12 mouse cellular contexts compared by ENCODE assay signal in the genomic region with DNA sequence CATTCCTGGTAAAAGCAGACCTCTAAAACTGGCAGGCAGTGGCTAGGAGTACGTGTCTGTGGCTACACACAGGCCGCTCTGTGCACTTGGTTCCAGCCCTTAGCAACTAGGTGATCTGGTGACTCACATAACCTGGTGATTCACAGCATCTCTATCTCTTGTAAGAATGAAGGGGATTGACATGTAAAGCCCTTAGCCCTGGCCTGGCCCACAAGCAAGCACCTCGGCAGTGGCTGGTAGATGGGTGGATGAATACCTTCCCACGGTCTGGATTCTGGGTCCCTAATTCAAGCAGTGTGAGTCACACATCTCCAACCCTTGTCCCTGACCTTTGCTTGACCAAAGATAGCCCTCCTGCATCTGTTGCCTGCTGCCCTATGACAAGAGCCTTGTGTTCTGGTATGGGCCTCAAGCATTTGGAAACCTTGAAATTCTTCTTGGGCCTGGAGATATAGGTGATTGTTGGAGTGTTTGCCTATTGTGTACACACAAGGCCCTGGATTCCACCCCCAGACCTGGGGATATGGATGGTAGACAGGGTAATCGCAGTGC. TPM values are rescaled to one million over a fixed set of nuclear protein-coding genes. Genes with fewer than 3 reads are reported as not detected.
DNase-seq lines count a peak whose midpoint lies in the region; ATAC-seq and TF ChIP-seq lines count a peak whose summit lies in the region.
"Had no signal": no experiment of that assay in that cellular context is flagged by ENCODE, and none has a peak within 500 bp of the region (broad histone marks: within the 10 kb centered on the region; RNA-seq: fewer than 3 reads in every experiment).

No protein-coding gene starts in this region.

- WGBS in heart, embryonic 12.5 days = 64% methylated on average over 5 of the region's 5 CpGs
- 80% methylated on average over 5 of the region's 5 CpGs for WGBS in lung, postnatal 0 days
- WGBS in neural tube, embryonic 15.5 days = 93% methylated on average over 5 of the region's 5 CpGs

- H3K27me3 ChIP-seq in heart, embryonic 12.5 days (replicated peaks) = no peaks in the 10 kb centered on the region
- no peaks in the 10 kb centered on the region for H3K27me3 ChIP-seq in lung, postnatal 0 days (replicated peaks; ENCODE audit: insufficient read depth, low read length)
- no peaks in the 10 kb centered on the region for H3K27me3 ChIP-seq in neural tube, embryonic 15.5 days (replicated peaks)

- H3K4me1 ChIP-seq in heart, embryonic 12.5 days (replicated peaks) = peaks cover 77% of the 10 kb centered on the region
- H3K4me1 ChIP-seq in lung, postnatal 0 days (ENCODE audit: insufficient read depth, low read depth, low read length) = no peaks in the 10 kb centered on the region
- peaks cover 33% of the 10 kb centered on the region for H3K4me1 ChIP-seq in cortical plate, adult 2 months (ENCODE audit: control insufficient read depth, insufficient read depth, low read length)
- H3K4me1 ChIP-seq in neural tube, embryonic 15.5 days = peaks cover 63% of the 10 kb centered on the region

- ATAC-seq in heart, embryonic 12.5 days (ENCODE audit: insufficient number of reproducible peaks, low FRiP score) = no peak
- peak; percentile 13; the same call in 1 of the 2 replicates for ATAC-seq in lung, postnatal 0 days
- ATAC-seq in neural tube, embryonic 15.5 days (ENCODE audit: low FRiP score) = no peak
- ATAC-seq: liver, postnatal 0 days had no signal

- no peak overlapping the region for H3K4me3 ChIP-seq in heart, embryonic 12.5 days
- no peak overlapping the region for H3K4me3 ChIP-seq in lung, postnatal 0 days (ENCODE audit: low read depth, low read length)
- no peak overlapping the region for H3K4me3 ChIP-seq in cortical plate, adult 2 months (ENCODE audit: insufficient read depth, low read length)
- H3K4me3 ChIP-seq in neural tube, embryonic 15.5 days (replicated peaks) = no peak overlapping the region
- H3K4me3 ChIP-seq: forebrain, embryonic 10.5 days had no signal

- no peak overlapping the region for H3K4me2 ChIP-seq in heart, embryonic 12.5 days
- H3K4me2 ChIP-seq in lung, postnatal 0 days (replicated peaks; ENCODE audit: low read depth, low read length) = no peak overlapping the region
- no peak overlapping the region for H3K4me2 ChIP-seq in neural tube, embryonic 15.5 days

- TF ChIP-seq EP300 in lung, postnatal 0 days (IDR thresholded peaks at IDR 0.05) = no peak; the same call in 1 of the 2 replicates

- no peak for DNase-seq in heart, postnatal 4 days
- no peak for DNase-seq in lung, postnatal 0 days (ENCODE audit: low spot score)
- no peak for DNase-seq in lung, postnatal 14 days
- no peak for DNase-seq in urinary bladder, postnatal 4 days (ENCODE audit: low spot score in 2 of 2)
- DNase-seq: cerebellum, adult 18-20 months; embryo, embryonic 11 days; kidney, adult 18-20 months; liver, postnatal 0 days had no signal

- H3K9ac ChIP-seq in heart, embryonic 12.5 days = no peak overlapping the region
- H3K9ac ChIP-seq in lung, postnatal 0 days (replicated peaks; ENCODE audit: low read depth) = no peak overlapping the region
- no peak overlapping the region for H3K9ac ChIP-seq in neural tube, embryonic 15.5 days (replicated peaks)
- H3K9ac ChIP-seq: liver, postnatal 0 days had no signal

- H3K36me3 ChIP-seq in heart, embryonic 12.5 days = peaks cover 77% of the 10 kb centered on the region
- H3K36me3 ChIP-seq in lung, postnatal 0 days (ENCODE audit: insufficient read depth, low read length) = peaks cover 4% of the 10 kb centered on the region; the same call in 1 of the 2 replicates
- peaks cover 29% of the 10 kb centered on the region for H3K36me3 ChIP-seq in neural tube, embryonic 15.5 days

- no peak for TF ChIP-seq POLR2A in cortical plate, adult 2 months (IDR thresholded peaks at IDR 0.05; ENCODE audit: extremely low read depth, insufficient read depth, low read length)

- H3K27ac ChIP-seq in heart, embryonic 12.5 days (ENCODE audit: poor library complexity, severe bottlenecking) = peak overlapping the region; percentile 63; the same call in 1 of the 2 replicates
- no peak overlapping the region for H3K27ac ChIP-seq in lung, postnatal 0 days (ENCODE audit: low read length)
- peak overlapping the region; percentile 6; the same call in 1 of the 2 replicates for H3K27ac ChIP-seq in cortical plate, adult 2 months (ENCODE audit: insufficient read depth, low read length)
- peak overlapping the region; percentile 61; the same call in 1 of the 2 replicates for H3K27ac ChIP-seq in neural tube, embryonic 15.5 days (replicated peaks)
- H3K27ac ChIP-seq: forebrain, embryonic 10.5 days had no signal

- no peaks in the 10 kb centered on the region for H3K9me3 ChIP-seq in heart, embryonic 12.5 days (replicated peaks)
- no peaks in the 10 kb centered on the region for H3K9me3 ChIP-seq in lung, postnatal 0 days (ENCODE audit: low read length)
- H3K9me3 ChIP-seq in neural tube, embryonic 15.5 days (replicated peaks) = no peaks in the 10 kb centered on the region
- H3K9me3 ChIP-seq: forebrain, embryonic 10.5 days had no signal

- no peak for TF ChIP-seq CTCF in lung, postnatal 0 days (IDR thresholded peaks at IDR 0.05)
- no peak for TF ChIP-seq CTCF in cortical plate, adult 2 months (IDR thresholded peaks at IDR 0.05; ENCODE audit: extremely low read depth, insufficient read depth, low read length)

RNA-seq across cellular contexts. Expression of a gene that starts 59.4 kb away (rescaled TPM):
- 68.5 and 70.1 TPM in 2 replicates for polyA plus RNA-seq in heart, embryonic 12.5 days (2016; fragmentation: Nextera tagmentation; extraction: Ambion mirVana)
- total RNA-seq in heart, postnatal 4 days (2021) = 100 to 1,000 TPM; 141 to 149 TPM
- 149 and 153 TPM in 2 replicates for polyA plus RNA-seq in lung, postnatal 0 days (2015; fragmentation: Nextera tagmentation; extraction: Ambion mirVana)
- 14.7 and 15.6 TPM in 2 replicates for polyA plus RNA-seq in cortical plate, adult 2 months (2012; rRNA removed)
- 22.2 and 45.6 TPM in 2 replicates for polyA plus RNA-seq in neural tube, embryonic 15.5 days (2015; fragmentation: Nextera tagmentation; extraction: Ambion mirVana)

RNA-seq across cellular contexts. Expression of a gene that starts 59.8 kb away (rescaled TPM):
- polyA plus RNA-seq in heart, embryonic 12.5 days (2016; fragmentation: Nextera tagmentation; extraction: Ambion mirVana) = 11.6 and 11.7 TPM in 2 replicates
- total RNA-seq in heart, postnatal 4 days (2021) = 10 to 100 TPM; 41.1 to 48.7 TPM
- 3.9 and 4.4 TPM in 2 replicates for polyA plus RNA-seq in lung, postnatal 0 days (2015; fragmentation: Nextera tagmentation; extraction: Ambion mirVana)
- polyA plus RNA-seq in cortical plate, adult 2 months (2012; rRNA removed) = 23.8 and 26.4 TPM in 2 replicates
- 11.0 TPM in 2 replicates for polyA plus RNA-seq in neural tube, embryonic 15.5 days (2015; fragmentation: Nextera tagmentation; extraction: Ambion mirVana)
